Mouse (Mus musculus) hindbrain, embryonic 11.5 days (tissue): ENCODE measurements around the gene Gm3486. TPM values are rescaled to one million over a fixed set of nuclear protein-coding genes. Genes with fewer than 3 reads are reported as not detected.
"Not testable (repeated sequence)": the region's sequence is repeated elsewhere in the genome, so short reads cannot be mapped to it uniquely, and the experiment has no call there.

Source experiments
- ATAC-seq: fragments of 200-750 bp; cut with Nextera tagmentation; 2 replicates; pipeline ENCODE4 v1.8.0; 2017; ENCODE audit warnings: mild to moderate bottlenecking, moderate TSS enrichment, moderate library complexity; ENCODE audit not compliant: low FRiP score
- DNase-seq: peaks from one replicate; pipeline ENCODE4 v3.0.0-alpha.2; 2015; ENCODE audit warnings: low spot score
- H3K27ac ChIP-seq: fragments of 300-500 bp; sonication (generic); 2 replicates; pipeline ENCODE4 v1.5.1; 2014; ENCODE audit warnings: mild to moderate bottlenecking, low read depth, low read length
- H3K27me3 ChIP-seq: fragments of 300-500 bp; sonication (generic); 2 replicates; pipeline ENCODE4 v1.6.1; 2014; ENCODE audit warnings: mild to moderate bottlenecking, low read length, moderate library complexity, mixed read lengths; ENCODE audit not compliant: control insufficient read depth, insufficient read depth
- H3K36me3 ChIP-seq: fragments of 300-500 bp; sonication (generic); 2 replicates; pipeline ENCODE4 v1.6.1; 2014; ENCODE audit warnings: mild to moderate bottlenecking, low read length, moderate library complexity, mixed read lengths; ENCODE audit not compliant: control insufficient read depth, insufficient read depth
- H3K4me1 ChIP-seq: fragments of 300-500 bp; sonication (generic); replicated peaks from 2 replicates; pipeline ENCODE4 v1.6.1; 2014; ENCODE audit warnings: low read length, mixed read lengths; ENCODE audit not compliant: control insufficient read depth, insufficient read depth
- H3K4me2 ChIP-seq: fragments of 300-500 bp; sonication (generic); replicated peaks from 2 replicates; pipeline ENCODE4 v1.6.1; 2014; ENCODE audit warnings: mild to moderate bottlenecking, low read depth, low read length
- H3K4me3 ChIP-seq: fragments of 300-500 bp; sonication (generic); 2 replicates; pipeline ENCODE4 v1.5.1; 2014; ENCODE audit warnings: low read depth, low read length
- H3K9ac ChIP-seq: fragments of 300-500 bp; sonication (generic); 2 replicates; pipeline ENCODE4 v1.6.1; 2014; ENCODE audit warnings: low read depth, low read length
- H3K9me3 ChIP-seq: fragments of 300-500 bp; sonication (generic); 2 replicates; pipeline ENCODE4 v1.6.1; 2016; ENCODE audit warnings: low read length; ENCODE audit not compliant: control insufficient read depth
- WGBS: fragments of 180-500 bp; shearing (Covaris S2); extraction: QIAGEN DNeasy Blood & Tissue Kit; methylation state at CpG from one replicate; pipeline ENCODE4 v1.1.7; 2014; 5-methylcytosine and 5-hydroxymethylcytosine counted together
- polyA plus RNA-seq: library from polyadenylated mRNA; unstranded; fragments of >200 nt; fragmentation: Nextera tagmentation; extraction: Ambion mirVana; gene quantifications from 2 replicates; pipeline ENCODE4 v1.2.1, GENCODE M21; 2014

Gm3486 gene
- not detected in 2 replicates for polyA plus RNA-seq

- not testable (repeated sequence) for H3K9me3 ChIP-seq, H3K9ac ChIP-seq, ATAC-seq, H3K4me1 ChIP-seq, H3K27ac ChIP-seq, H3K36me3 ChIP-seq, H3K4me3 ChIP-seq, H3K4me2 ChIP-seq, H3K27me3 ChIP-seq, DNase-seq
These were observed at the start of gene Gm3486 for GRCm38 (mm10) chr14:41489385-41489784. TSS of gene Gm3486 (minus strand) at chr14:41489485.

- not testable (repeated sequence) for H3K4me1 ChIP-seq, H3K9ac ChIP-seq, H3K4me3 ChIP-seq, H3K27ac ChIP-seq, H3K9me3 ChIP-seq, H3K36me3 ChIP-seq, H3K27me3 ChIP-seq, H3K4me2 ChIP-seq, ATAC-seq, DNase-seq
- 85% methylated on average over 1 of the region's 1 CpGs for WGBS
These were observed 35.4 kb upstream of the Gm3486 start for GRCm38 (mm10) chr14:41524695-41525094.

GRCm38 (mm10) chr14:41520683-41521082 lies 31.4 kb upstream of the Gm3486 start:
- H3K27ac ChIP-seq, ATAC-seq, H3K36me3 ChIP-seq, H3K4me1 ChIP-seq, H3K9ac ChIP-seq, H3K9me3 ChIP-seq, H3K4me3 ChIP-seq, DNase-seq, H3K4me2 ChIP-seq, H3K27me3 ChIP-seq: not testable (repeated sequence)
- 75% methylated on average over 5 of the region's 5 CpGs for WGBS

- H3K27ac ChIP-seq, H3K4me3 ChIP-seq, H3K27me3 ChIP-seq, DNase-seq, H3K36me3 ChIP-seq, H3K9ac ChIP-seq, H3K4me1 ChIP-seq, ATAC-seq, H3K9me3 ChIP-seq, H3K4me2 ChIP-seq: not testable (repeated sequence)
- WGBS: no CpG with 5 or more reads among the region's 2 CpGs
These were observed 35.9 kb downstream of the Gm3486 start, which contains the start of gene Gm7954 for GRCm38 (mm10) chr14:41453418-41453817. TSS of gene Gm7954 (minus strand) at chr14:41453518.

Other genes starting within 250 kb of the Gm3486 start
- gene Gm2832, start 210.7 kb downstream of the Gm3486 start, polyA plus RNA-seq: 0.11 TPM in 1 of 2 replicates, not detected in the other
- gene Gm5798, start 140.9 kb downstream of the Gm3486 start, polyA plus RNA-seq: not detected in 2 replicates
- gene Gm7945, start 103.1 kb downstream of the Gm3486 start, polyA plus RNA-seq: not detected in 2 replicates
- gene Gm6482, start 81.2 kb downstream of the Gm3486 start, polyA plus RNA-seq: not detected in 2 replicates
- gene Gm7954, start 36.0 kb downstream of the Gm3486 start, polyA plus RNA-seq: not detected in 2 replicates
- not detected in 2 replicates for gene Gm7970, start 66.1 kb upstream of the Gm3486 start, polyA plus RNA-seq
- not detected in 2 replicates for gene 1700049E17Rik2, start 83.7 kb upstream of the Gm3486 start, polyA plus RNA-seq
- not detected in 2 replicates for gene Gm3072, start 135.1 kb upstream of the Gm3486 start, polyA plus RNA-seq
- not detected in 2 replicates for gene Gm3676, start 157.0 kb upstream of the Gm3486 start, polyA plus RNA-seq
- not detected in 2 replicates for gene Gm8068, start 212.4 kb upstream of the Gm3486 start, polyA plus RNA-seq